Mouse (Mus musculus): Measurements from ENCODE around the gene Gyg. TPM values are rescaled to one million over a fixed set of nuclear protein-coding genes. Genes with fewer than 3 reads are reported as not detected.

The Gyg gene
- polyA plus RNA-seq, 1 experiment, result 29.2 TPM

GRCm38 (mm10) chr3:20142576-20142975, 12.5 kb downstream of the Gyg start:
- TF ChIP-seq CTCF (conservative IDR thresholded peaks at IDR 0.05; ENCODE audit: insufficient read depth, insufficient read length, low read depth, low read length) (no peak), POLR2A (IDR thresholded peaks at IDR 0.05; ENCODE audit: low read depth, low read length) (no peak)

GRCm38 (mm10) chr3:20142101-20142500, 13.0 kb downstream of the Gyg start:
- H3K27ac ChIP-seq (ENCODE audit: insufficient read depth, low read depth, low read length), result no peak overlapping the region
- no peaks in the 10 kb centered on the region for H3K27me3 ChIP-seq (replicated peaks; ENCODE audit: control insufficient read depth, insufficient read depth, low read length)
- no peaks in the 10 kb centered on the region for H3K4me1 ChIP-seq (ENCODE audit: control insufficient read depth, insufficient read depth, low read length)
- no peak for TF ChIP-seq CTCF (conservative IDR thresholded peaks at IDR 0.05; ENCODE audit: insufficient read depth, insufficient read length, low read depth, low read length)
- TF ChIP-seq POLR2A (IDR thresholded peaks at IDR 0.05; ENCODE audit: low read depth, low read length), result no peak
- 87% methylated on average over 2 of the region's 2 CpGs for WGBS
- no peak for DNase-seq
- H3K4me3 ChIP-seq (ENCODE audit: insufficient read depth, low read depth, low read length), result no peak overlapping the region
- no peaks in the 10 kb centered on the region for H3K36me3 ChIP-seq (ENCODE audit: control insufficient read depth, insufficient read depth, low read length)

More at GRCm38 (mm10) chr3:20142576-20142975, 12.5 kb downstream of the Gyg start:
- DNase-seq, result no peak
- Histone ChIP-seq H3K36me3 (ENCODE audit: control insufficient read depth, insufficient read depth, low read length) (no peaks in the 10 kb centered on the region), H3K27ac (ENCODE audit: insufficient read depth, low read depth, low read length) (no peak overlapping the region), H3K4me3 (ENCODE audit: insufficient read depth, low read depth, low read length) (no peak overlapping the region), H3K27me3 (replicated peaks; ENCODE audit: control insufficient read depth, insufficient read depth, low read length) (no peaks in the 10 kb centered on the region), H3K4me1 (ENCODE audit: control insufficient read depth, insufficient read depth, low read length) (no peaks in the 10 kb centered on the region)
- WGBS, result 64% methylated on average over 3 of the region's 3 CpGs

GRCm38 (mm10) chr3:20141679-20142078, 13.4 kb downstream of the Gyg start:
- no peak overlapping the region for H3K4me3 ChIP-seq (ENCODE audit: insufficient read depth, low read depth, low read length)
- TF ChIP-seq POLR2A (IDR thresholded peaks at IDR 0.05; ENCODE audit: low read depth, low read length), result no peak
- no peak for TF ChIP-seq CTCF (conservative IDR thresholded peaks at IDR 0.05; ENCODE audit: insufficient read depth, insufficient read length, low read depth, low read length)
- H3K36me3 ChIP-seq (ENCODE audit: control insufficient read depth, insufficient read depth, low read length), result no peaks in the 10 kb centered on the region
- no peaks in the 10 kb centered on the region for H3K27me3 ChIP-seq (replicated peaks; ENCODE audit: control insufficient read depth, insufficient read depth, low read length)
- no peaks in the 10 kb centered on the region for H3K4me1 ChIP-seq (ENCODE audit: control insufficient read depth, insufficient read depth, low read length)
- no peak for DNase-seq
- 74% methylated on average over 1 of the region's 1 CpGs for WGBS
- H3K27ac ChIP-seq (ENCODE audit: insufficient read depth, low read depth, low read length), result no peak overlapping the region

GRCm38 (mm10) chr3:20141240-20141639, 13.9 kb downstream of the Gyg start:
- no peak for TF ChIP-seq CTCF (conservative IDR thresholded peaks at IDR 0.05; ENCODE audit: insufficient read depth, insufficient read length, low read depth, low read length)
- TF ChIP-seq POLR2A (IDR thresholded peaks at IDR 0.05; ENCODE audit: low read depth, low read length), result no peak
- Histone ChIP-seq H3K36me3 (ENCODE audit: control insufficient read depth, insufficient read depth, low read length) (no peaks in the 10 kb centered on the region), H3K4me1 (ENCODE audit: control insufficient read depth, insufficient read depth, low read length) (no peaks in the 10 kb centered on the region), H3K27me3 (replicated peaks; ENCODE audit: control insufficient read depth, insufficient read depth, low read length) (no peaks in the 10 kb centered on the region), H3K27ac (ENCODE audit: insufficient read depth, low read depth, low read length) (no peak overlapping the region), H3K4me3 (ENCODE audit: insufficient read depth, low read depth, low read length) (no peak overlapping the region)
- DNase-seq, result no peak

GRCm38 (mm10) chr3:20136868-20137581, 18.1 kb downstream of the Gyg start:
- no peak for TF ChIP-seq CTCF (conservative IDR thresholded peaks at IDR 0.05; ENCODE audit: insufficient read depth, insufficient read length, low read depth, low read length)
- no peak for TF ChIP-seq POLR2A (IDR thresholded peaks at IDR 0.05; ENCODE audit: low read depth, low read length)
- Histone ChIP-seq H3K4me3 (ENCODE audit: insufficient read depth, low read depth, low read length) (no peak overlapping the region), H3K27ac (ENCODE audit: insufficient read depth, low read depth, low read length) (no peak overlapping the region), H3K27me3 (replicated peaks; ENCODE audit: control insufficient read depth, insufficient read depth, low read length) (no peaks in the 10 kb centered on the region), H3K36me3 (ENCODE audit: control insufficient read depth, insufficient read depth, low read length) (no peaks in the 10 kb centered on the region; the same call in 1 of the 2 replicates), H3K4me1 (ENCODE audit: control insufficient read depth, insufficient read depth, low read length) (no peaks in the 10 kb centered on the region)
- 80% methylated on average over 9 of the region's 9 CpGs for WGBS
- DNase-seq, result no peak

- TF ChIP-seq POLR2A (IDR thresholded peaks at IDR 0.05; ENCODE audit: low read depth, low read length), result no peak
- no peak for TF ChIP-seq CTCF (conservative IDR thresholded peaks at IDR 0.05; ENCODE audit: insufficient read depth, insufficient read length, low read depth, low read length)
- Histone ChIP-seq H3K36me3 (ENCODE audit: control insufficient read depth, insufficient read depth, low read length) (no peaks in the 10 kb centered on the region; the same call in 1 of the 2 replicates), H3K4me1 (ENCODE audit: control insufficient read depth, insufficient read depth, low read length) (no peaks in the 10 kb centered on the region), H3K27me3 (replicated peaks; ENCODE audit: control insufficient read depth, insufficient read depth, low read length) (no peaks in the 10 kb centered on the region), H3K27ac (ENCODE audit: insufficient read depth, low read depth, low read length) (no peak overlapping the region), H3K4me3 (ENCODE audit: insufficient read depth, low read depth, low read length) (no peak overlapping the region)
- no peak for DNase-seq
- WGBS, result 84% methylated on average over 3 of the region's 3 CpGs
These were observed 20.6 kb downstream of the Gyg start for GRCm38 (mm10) chr3:20134545-20134944.

- no peaks in the 10 kb centered on the region; the same call in none of the 2 replicates for H3K36me3 ChIP-seq (ENCODE audit: control insufficient read depth, insufficient read depth, low read length)
- 80% methylated on average over 1 of the region's 1 CpGs for WGBS
- H3K27me3 ChIP-seq (replicated peaks; ENCODE audit: control insufficient read depth, insufficient read depth, low read length), result no peaks in the 10 kb centered on the region
- no peak overlapping the region for H3K4me3 ChIP-seq (ENCODE audit: insufficient read depth, low read depth, low read length)
- no peaks in the 10 kb centered on the region for H3K4me1 ChIP-seq (ENCODE audit: control insufficient read depth, insufficient read depth, low read length)
- no peak for TF ChIP-seq POLR2A (IDR thresholded peaks at IDR 0.05; ENCODE audit: low read depth, low read length)
- TF ChIP-seq CTCF (conservative IDR thresholded peaks at IDR 0.05; ENCODE audit: insufficient read depth, insufficient read length, low read depth, low read length), result no peak
- no peak for DNase-seq
- H3K27ac ChIP-seq (ENCODE audit: insufficient read depth, low read depth, low read length), result no peak overlapping the region
These were observed 21.4 kb downstream of the Gyg start for GRCm38 (mm10) chr3:20133745-20134144.
